28 mouse cellular contexts compared by ENCODE assay signal in genomic region chr1:71731623-71732022, GRCm38 (mm10).
A peak's percentile ranks its signal among the peaks of the same experiment; 100 is the strongest.
DNase-seq lines count a peak whose midpoint lies in the region; ATAC-seq and TF ChIP-seq lines count a peak whose summit lies in the region.
"Had no signal": no experiment of that assay in that cellular context is flagged by ENCODE, and none has a peak within 500 bp of the region (broad histone marks: within the 10 kb centered on the region; RNA-seq: fewer than 3 reads in every experiment).

No protein-coding gene starts in this region.

- H3K4me1 ChIP-seq in kidney, adult 2 months (ENCODE audit: control insufficient read depth, insufficient read depth, low read length), result no peaks in the 10 kb centered on the region
- no peaks in the 10 kb centered on the region for H3K4me1 ChIP-seq in kidney, embryonic 16.5 days (ENCODE audit: insufficient read depth, low read length)
- H3K4me1 ChIP-seq in liver, embryonic 12.5 days, result peaks cover 25% of the 10 kb centered on the region
- peaks cover 9% of the 10 kb centered on the region for H3K4me1 ChIP-seq in liver, embryonic 11.5 days (replicated peaks; ENCODE audit: control insufficient read depth, insufficient read depth, low read length)
- peaks cover 10% of the 10 kb centered on the region for H3K4me1 ChIP-seq in liver, embryonic 16.5 days (ENCODE audit: control insufficient read depth, low read depth, low read length)
- H3K4me1 ChIP-seq: forebrain, embryonic 12.5 days; forebrain, embryonic 15.5 days; hindbrain, embryonic 13.5 days had no signal

- no peaks in the 10 kb centered on the region for H3K9me3 ChIP-seq in kidney, embryonic 16.5 days (ENCODE audit: low read length)
- H3K9me3 ChIP-seq in liver, embryonic 12.5 days (replicated peaks), result no peaks in the 10 kb centered on the region
- no peaks in the 10 kb centered on the region for H3K9me3 ChIP-seq in liver, embryonic 11.5 days (ENCODE audit: control insufficient read depth, low read length)
- H3K9me3 ChIP-seq in liver, embryonic 16.5 days (replicated peaks; ENCODE audit: control insufficient read depth, low read length), result no peaks in the 10 kb centered on the region
- H3K9me3 ChIP-seq: embryonic facial prominence, embryonic 10.5 days; embryonic facial prominence, embryonic 13.5 days; forebrain, embryonic 12.5 days; forebrain, embryonic 15.5 days; hindbrain, embryonic 10.5 days; hindbrain, embryonic 13.5 days had no signal

- no peaks in the 10 kb centered on the region for H3K27me3 ChIP-seq in kidney, adult 2 months (replicated peaks; ENCODE audit: control insufficient read depth, insufficient read depth, low read length)
- no peaks in the 10 kb centered on the region for H3K27me3 ChIP-seq in kidney, embryonic 16.5 days (ENCODE audit: insufficient read depth, low read length)
- no peaks in the 10 kb centered on the region for H3K27me3 ChIP-seq in liver, embryonic 12.5 days (replicated peaks)
- H3K27me3 ChIP-seq in liver, embryonic 11.5 days (replicated peaks; ENCODE audit: control insufficient read depth, insufficient read depth, low read length), result no peaks in the 10 kb centered on the region
- H3K27me3 ChIP-seq in liver, embryonic 16.5 days (ENCODE audit: control insufficient read depth, insufficient read depth, low read depth, low read length), result no peaks in the 10 kb centered on the region
- H3K27me3 ChIP-seq: embryonic facial prominence, embryonic 13.5 days; forebrain, embryonic 12.5 days; forebrain, embryonic 15.5 days; hindbrain, embryonic 13.5 days had no signal

- no peak for TF ChIP-seq CTCF in kidney, adult 2 months (conservative IDR thresholded peaks at IDR 0.05; ENCODE audit: insufficient read depth, insufficient read length, low read depth, low read length)

- H3K27ac ChIP-seq in kidney, adult 2 months (ENCODE audit: insufficient read depth, low read depth, low read length), result no peak overlapping the region
- H3K27ac ChIP-seq in kidney, embryonic 16.5 days (ENCODE audit: low read length), result no peak overlapping the region
- H3K27ac ChIP-seq in liver, embryonic 12.5 days, result no peak overlapping the region
- no peak overlapping the region for H3K27ac ChIP-seq in liver, embryonic 11.5 days (ENCODE audit: low read depth, low read length)
- peak overlapping the region; percentile 45; the same call in 1 of the 2 replicates for H3K27ac ChIP-seq in liver, embryonic 16.5 days (ENCODE audit: low read length)
- H3K27ac ChIP-seq: embryonic facial prominence, embryonic 10.5 days; embryonic facial prominence, embryonic 13.5 days; forebrain, embryonic 12.5 days; forebrain, embryonic 15.5 days; hindbrain, embryonic 10.5 days; hindbrain, embryonic 13.5 days had no signal

- no peak for ATAC-seq in kidney, embryonic 16.5 days (ENCODE audit: low FRiP score, low TSS enrichment)
- ATAC-seq in liver, embryonic 12.5 days, result peak; percentile 42; the same call in 1 of the 2 replicates
- no peak; the same call in 1 of the 2 replicates for ATAC-seq in liver, embryonic 11.5 days (replicated peaks; ENCODE audit: low FRiP score)
- peak; percentile 57 for ATAC-seq in liver, embryonic 16.5 days (ENCODE audit: low read depth)
- no peak for ATAC-seq in inflammation-experienced regulatory T-cells, adult 6 months
- ATAC-seq: CD4-positive, CD25-positive, alpha-beta regulatory T cell, adult 4 months; forebrain, embryonic 15.5 days had no signal

- no peak overlapping the region for H3K9ac ChIP-seq in kidney, embryonic 16.5 days (replicated peaks; ENCODE audit: low read length)
- no peak overlapping the region for H3K9ac ChIP-seq in liver, embryonic 12.5 days
- no peak overlapping the region for H3K9ac ChIP-seq in liver, embryonic 11.5 days (ENCODE audit: low read depth, low read length)
- no peak overlapping the region for H3K9ac ChIP-seq in liver, embryonic 16.5 days (ENCODE audit: low read depth, low read length)
- H3K9ac ChIP-seq: embryonic facial prominence, embryonic 13.5 days; forebrain, embryonic 12.5 days; forebrain, embryonic 15.5 days; hindbrain, embryonic 13.5 days had no signal

- H3K36me3 ChIP-seq in kidney, adult 2 months (ENCODE audit: control insufficient read depth, insufficient read depth, low read length), result no peaks in the 10 kb centered on the region
- H3K36me3 ChIP-seq in kidney, embryonic 16.5 days (ENCODE audit: insufficient read depth, low read length), result no peaks in the 10 kb centered on the region
- no peaks in the 10 kb centered on the region for H3K36me3 ChIP-seq in liver, embryonic 12.5 days
- H3K36me3 ChIP-seq in liver, embryonic 11.5 days (ENCODE audit: control insufficient read depth, insufficient read depth, low read length), result no peaks in the 10 kb centered on the region
- no peaks in the 10 kb centered on the region for H3K36me3 ChIP-seq in liver, embryonic 16.5 days (ENCODE audit: control insufficient read depth, insufficient read depth)
- H3K36me3 ChIP-seq: embryonic facial prominence, embryonic 10.5 days; embryonic facial prominence, embryonic 13.5 days; forebrain, embryonic 12.5 days; forebrain, embryonic 15.5 days; hindbrain, embryonic 10.5 days; hindbrain, embryonic 13.5 days had no signal

- DNase-seq in kidney, adult 2 months, result peak; percentile 7
- no peak for DNase-seq in liver, embryonic 11.5 days (ENCODE audit: low spot score)
- peak; percentile 59 for DNase-seq in yolk sac, embryonic 10.5 days (ENCODE audit: low spot score)
- no peak for DNase-seq in frontal cortex, adult 2 months (ENCODE audit: extremely low spot score in 1 of 2, low spot score in 1 of 2)
- DNase-seq: adrenal gland, adult 2 months; adrenal gland, postnatal 14 days; cerebellum, adult 11-12 months; cerebellum, adult 8-10 months; cerebellum, postnatal 10 days; cerebellum, postnatal 36 days; embryo, embryonic 11 days; gastrocnemius, postnatal 10 days; gastrocnemius, postnatal 36 days; heart, postnatal 10 days; heart, postnatal 36 days had no signal

- H3K4me2 ChIP-seq in kidney, embryonic 16.5 days (replicated peaks; ENCODE audit: low read depth, low read length), result no peak overlapping the region
- no peak overlapping the region for H3K4me2 ChIP-seq in liver, embryonic 12.5 days
- no peak overlapping the region for H3K4me2 ChIP-seq in liver, embryonic 11.5 days
- no peak overlapping the region for H3K4me2 ChIP-seq in liver, embryonic 16.5 days (ENCODE audit: low read depth, low read length)
- H3K4me2 ChIP-seq: embryonic facial prominence, embryonic 13.5 days; forebrain, embryonic 12.5 days; forebrain, embryonic 15.5 days; heart, embryonic 11.5 days; hindbrain, embryonic 13.5 days had no signal

- no peak for TF ChIP-seq POLR2A in kidney, adult 2 months (IDR thresholded peaks at IDR 0.05; ENCODE audit: low read depth, low read length)

- no peak overlapping the region for H3K4me3 ChIP-seq in kidney, adult 2 months (ENCODE audit: insufficient read depth, low read depth, low read length)
- H3K4me3 ChIP-seq in kidney, embryonic 16.5 days (ENCODE audit: low read length), result no peak overlapping the region
- no peak overlapping the region for H3K4me3 ChIP-seq in liver, embryonic 12.5 days
- no peak overlapping the region for H3K4me3 ChIP-seq in liver, embryonic 11.5 days (ENCODE audit: low read depth, low read length)
- no peak overlapping the region for H3K4me3 ChIP-seq in liver, embryonic 16.5 days (ENCODE audit: low read depth, low read length)
- H3K4me3 ChIP-seq: embryonic facial prominence, embryonic 10.5 days; embryonic facial prominence, embryonic 13.5 days; erythroblast, embryonic 14.5 days; forebrain, embryonic 12.5 days; forebrain, embryonic 15.5 days; hindbrain, embryonic 10.5 days; hindbrain, embryonic 13.5 days had no signal

Comparison
In these comparisons a context has a peak if more than half of its experiments do, and no peak if none do; other contexts are left out.
1. ATAC-seq: peak in liver, embryonic 12.5 days (single experiment) and liver, embryonic 16.5 days (single experiment); none in kidney, embryonic 16.5 days (single experiment), liver, embryonic 11.5 days (single experiment) and inflammation-experienced regulatory T-cells, adult 6 months (single experiment).
2. DNase-seq: peak in kidney, adult 2 months (single experiment) and yolk sac, embryonic 10.5 days (single experiment); none in liver, embryonic 11.5 days (single experiment) and frontal cortex, adult 2 months (0 of 2).